Mouse (Mus musculus) MEL (cell line): ENCODE data around the gene Pde6b. TPM values are rescaled to one million over a fixed set of nuclear protein-coding genes. Genes with fewer than 3 reads are reported as not detected.

ENCODE experiments used
- DNase-seq: peaks from one replicate; pipeline ENCODE4 v3.0.0; 2011; ENCODE audit warnings: low read depth, low spot score
- H3K27ac ChIP-seq: 2 replicates; pipeline ENCODE4 v1.5.1; 2012; ENCODE audit warnings: low read depth, mild to moderate bottlenecking, control low read depth, low read length, moderate library complexity; ENCODE audit not compliant: control insufficient read depth
- H3K27me3 ChIP-seq, 2 experiments: fragments of 150-350 bp in 1 of 2; sonication (generic) in 1 of 2; 2 replicates each; pipeline ENCODE4 v1.6.1; 2012; ENCODE audit warnings: low read length in 2 of 2, mild to moderate bottlenecking in 2 of 2, improper control_type of control experiment in 1 of 2, moderate library complexity in 1 of 2; ENCODE audit not compliant: insufficient read depth in 2 of 2, control insufficient read depth in 1 of 2
- H3K36me3 ChIP-seq, 2 experiments: 2 replicates each; pipeline ENCODE4 v1.6.1; 2012 to 2014; ENCODE audit warnings: low read length in 2 of 2, improper control_type of control experiment in 1 of 2, inconsistent platforms in 1 of 2, mild to moderate bottlenecking in 1 of 2; ENCODE audit not compliant: insufficient read depth in 2 of 2, control insufficient read depth in 1 of 2
- H3K4me1 ChIP-seq, 2 experiments: fragments of 150-350 bp in 1 of 2; sonication (generic) in 1 of 2; 2 replicates each; pipeline ENCODE4 v1.6.1; 2012; ENCODE audit warnings: low read length in 2 of 2, improper control_type of control experiment in 1 of 2, mild to moderate bottlenecking in 1 of 2; ENCODE audit not compliant: insufficient read depth in 2 of 2, control insufficient read depth in 1 of 2
- H3K4me3 ChIP-seq, 2 experiments: fragments of 150-350 bp in 1 of 2; sonication (generic) in 1 of 2; 2 replicates each; pipeline ENCODE4 v1.5.1; 2012; ENCODE audit warnings: low read depth in 2 of 2, low read length in 2 of 2, mild to moderate bottlenecking in 2 of 2, moderate library complexity in 2 of 2, control low read depth in 1 of 2, improper control_type of control experiment in 1 of 2; ENCODE audit not compliant: control insufficient read depth in 1 of 2, insufficient read depth in 1 of 2
- H3K79me2 ChIP-seq: 2 replicates; pipeline ENCODE4 v1.6.1; 2012; ENCODE audit warnings: mild to moderate bottlenecking, low read length, moderate library complexity; ENCODE audit not compliant: control insufficient read depth, poor library complexity, insufficient read depth
- H3K9ac ChIP-seq: 2 replicates; pipeline ENCODE4 v1.6.1; 2012; ENCODE audit warnings: low read depth, mild to moderate bottlenecking, control low read depth, low read length, moderate library complexity; ENCODE audit not compliant: control insufficient read depth, poor library complexity, severe bottlenecking
- H3K9me3 ChIP-seq: fragments of 150-350 bp; sonication (generic); replicated peaks from 2 replicates; pipeline ENCODE4 v1.6.1; 2012; ENCODE audit warnings: mild to moderate bottlenecking, low read length, improper control_type of control experiment, moderate library complexity; ENCODE audit not compliant: insufficient read depth
- CHD1 ChIP-seq: IDR thresholded peaks from 2 replicates; pipeline ENCODE4 v1.6.1; 2012; ENCODE audit warnings: low read depth, mild to moderate bottlenecking, inconsistent platforms, low read length, improper control_type of control experiment
- CTCF ChIP-seq, 3 experiments: IDR thresholded peaks in 2 of 3; conservative IDR thresholded peaks in 1 of 3; 2 replicates each; pipeline ENCODE4 v1.5.1; 2011 to 2012; ENCODE audit warnings: low read length in 3 of 3, low read depth in 2 of 3, mild to moderate bottlenecking in 2 of 3, improper control_type of control experiment in 1 of 3, inconsistent platforms in 1 of 3, mixed read lengths in 1 of 3, moderate library complexity in 1 of 3; ENCODE audit not compliant: control insufficient read depth in 1 of 3, insufficient read depth in 1 of 3, poor library complexity in 1 of 3, severe bottlenecking in 1 of 3
- E2F4 ChIP-seq: IDR thresholded peaks from 2 replicates; pipeline ENCODE4 v1.6.1; 2011; ENCODE audit warnings: low read depth, low read length, improper control_type of control experiment, borderline replicate concordance
- ELF1 ChIP-seq: IDR thresholded peaks from 2 replicates; pipeline ENCODE4 v1.6.1; 2014; ENCODE audit warnings: low read depth, mild to moderate bottlenecking, inconsistent platforms, low read length, improper control_type of control experiment, moderate library complexity
- EP300 ChIP-seq, 2 experiments: IDR thresholded peaks; 2 replicates each; pipeline ENCODE4 v1.6.1; 2011; ENCODE audit warnings: improper control_type of control experiment in 2 of 2, low read length in 2 of 2, low read depth in 1 of 2, mild to moderate bottlenecking in 1 of 2
- ETS1 ChIP-seq: IDR thresholded peaks from 2 replicates; pipeline ENCODE4 v1.6.1; 2012; ENCODE audit warnings: low read depth, mild to moderate bottlenecking, inconsistent platforms, low read length, improper control_type of control experiment, moderate library complexity
- HCFC1 ChIP-seq: IDR thresholded peaks from 2 replicates; pipeline ENCODE4 v1.6.1; 2012; ENCODE audit warnings: low read depth, mild to moderate bottlenecking, inconsistent platforms, low read length, improper control_type of control experiment, moderate library complexity
- JUND ChIP-seq: IDR thresholded peaks from 2 replicates; pipeline ENCODE4 v1.6.1; 2011; ENCODE audit warnings: low read depth, mild to moderate bottlenecking, improper control_type of control experiment, low read length
- KAT2A ChIP-seq: conservative IDR thresholded peaks from 2 replicates; pipeline ENCODE4 v1.6.1; 2012; ENCODE audit warnings: low read depth, low read length, improper control_type of control experiment, inconsistent platforms
- MAFK ChIP-seq: IDR thresholded peaks from 2 replicates; pipeline ENCODE4 v1.6.1; 2011; ENCODE audit warnings: low read depth, mild to moderate bottlenecking, low read length, improper control_type of control experiment, borderline replicate concordance
- MAZ ChIP-seq: IDR thresholded peaks from 2 replicates; pipeline ENCODE4 v1.6.1; 2012; ENCODE audit warnings: low read depth, mild to moderate bottlenecking, inconsistent platforms, low read length, improper control_type of control experiment
- MEF2A ChIP-seq: IDR thresholded peaks from 2 replicates; pipeline ENCODE4 v1.6.1; 2014; ENCODE audit warnings: low read depth, mild to moderate bottlenecking, inconsistent platforms, low read length, improper control_type of control experiment; ENCODE audit not compliant: poor library complexity, insufficient replicate concordance, severe bottlenecking; ENCODE audit errors: extremely low read depth
- POLR2A ChIP-seq, 2 experiments: IDR thresholded peaks; 2 replicates each; pipeline ENCODE4 v1.6.1; 2011 to 2012; ENCODE audit warnings: low read length in 2 of 2, mild to moderate bottlenecking in 2 of 2, control low read depth in 1 of 2, improper control_type of control experiment in 1 of 2, low read depth in 1 of 2, moderate library complexity in 1 of 2; ENCODE audit not compliant: control insufficient read depth in 1 of 2, insufficient read depth in 1 of 2, poor library complexity in 1 of 2
- POLR2AphosphoS2 ChIP-seq: IDR thresholded peaks from 2 replicates; pipeline ENCODE4 v1.6.1; 2011; ENCODE audit warnings: low read length, improper control_type of control experiment
- POLR2AphosphoS5 ChIP-seq: IDR thresholded peaks from 2 replicates; pipeline ENCODE4 v1.6.1; 2012; ENCODE audit warnings: low read depth, borderline replicate concordance, mild to moderate bottlenecking, inconsistent platforms, low read length, moderate library complexity, mixed read lengths
- RAD21 ChIP-seq: IDR thresholded peaks from 2 replicates; pipeline ENCODE4 v1.6.1; 2011; ENCODE audit warnings: mild to moderate bottlenecking, low read depth, low read length, improper control_type of control experiment
- SIN3A ChIP-seq: IDR thresholded peaks from 2 replicates; pipeline ENCODE4 v1.6.1; 2012; ENCODE audit warnings: low read length, improper control_type of control experiment, inconsistent platforms
- SMC3 ChIP-seq: IDR thresholded peaks from 2 replicates; pipeline ENCODE4 v1.6.1; 2011; ENCODE audit warnings: low read depth, low read length, improper control_type of control experiment
- TCF12 ChIP-seq: IDR thresholded peaks from 2 replicates; pipeline ENCODE4 v1.6.1; 2014; ENCODE audit warnings: low read depth, mild to moderate bottlenecking, inconsistent platforms, low read length, improper control_type of control experiment, moderate library complexity
- UBTF ChIP-seq: IDR thresholded peaks from 2 replicates; pipeline ENCODE4 v1.6.1; 2012; ENCODE audit warnings: low read depth, mild to moderate bottlenecking, inconsistent platforms, low read length, improper control_type of control experiment, moderate library complexity, borderline replicate concordance; ENCODE audit not compliant: insufficient read depth
- USF1 ChIP-seq: IDR thresholded peaks from 2 replicates; pipeline ENCODE4 v1.6.1; 2014; ENCODE audit warnings: low read depth, mild to moderate bottlenecking, inconsistent platforms, low read length, improper control_type of control experiment, moderate library complexity
- ZC3H11A ChIP-seq: IDR thresholded peaks from 2 replicates; pipeline ENCODE4 v1.6.1; 2012; ENCODE audit warnings: low read depth, mild to moderate bottlenecking, inconsistent platforms, low read length, improper control_type of control experiment
- ZKSCAN1 ChIP-seq: IDR thresholded peaks from 2 replicates; pipeline ENCODE4 v1.6.1; 2012; ENCODE audit warnings: low read depth, mild to moderate bottlenecking, inconsistent platforms, low read length, improper control_type of control experiment, moderate library complexity
- ZMIZ1 ChIP-seq: IDR thresholded peaks from 2 replicates; pipeline ENCODE4 v1.6.1; 2012; ENCODE audit warnings: low read depth, mild to moderate bottlenecking, inconsistent platforms, low read length, improper control_type of control experiment, moderate library complexity
- ZNF384 ChIP-seq: IDR thresholded peaks from 2 replicates; pipeline ENCODE4 v1.6.1; 2012; ENCODE audit warnings: low read depth, mild to moderate bottlenecking, inconsistent platforms, low read length, improper control_type of control experiment
- polyA plus RNA-seq, 2 experiments: library from polyadenylated mRNA; stranded (reverse) in 1 of 2; unstranded in 1 of 2; fragments of >175 nt in 1 of 2; fragments of >200 nt in 1 of 2; gene quantifications; 2 replicates each; pipeline versions ENCODE4 v1.2.1 to v1.2.4; 2012; ENCODE audit warnings: low replicate concordance in 2 of 2, low read depth in 1 of 2; ENCODE audit not compliant: insufficient read length in 2 of 2, insufficient read depth in 1 of 2, missing spikeins in 1 of 2
- total RNA-seq: library from RNA; depleted of rRNA; stranded (reverse); fragments of 300-350 nt; gene quantifications from 2 replicates; pipeline ENCODE4 v1.2.3, GENCODE M21; 2012

The Pde6b gene
- total and polyA plus RNA-seq, 3 experiments: 0.07 to 0.12 TPM; not detected in 1

- peaks cover 4 to 20% of the 10 kb centered on the region in 2 experiments; a peak in 3 of 4 replicates for H3K4me1 ChIP-seq
- no peak overlapping the region for H3K27ac ChIP-seq
Measured at GRCm38 (mm10) chr5:108406977-108407376, 18.8 kb downstream of the Pde6b start.

GRCm38 (mm10) chr5:108414711-108415110 is 26.5 kb downstream of the Pde6b start:
- Histone ChIP-seq H3K79me2 (no peaks in the 10 kb centered on the region), H3K27ac (no peak overlapping the region), H3K4me3 (no peak overlapping the region)

More at GRCm38 (mm10) chr5:108406977-108407376, 18.8 kb downstream of the Pde6b start:
- Histone ChIP-seq H3K9me3 (no peaks in the 10 kb centered on the region), H3K36me3 (peaks cover 0 to 11% of the 10 kb centered on the region in 2 experiments; a peak in 2 of 4 replicates), H3K79me2 (no peaks in the 10 kb centered on the region), H3K9ac (no peak overlapping the region), H3K4me3 (no peak overlapping the region), H3K27me3 (no peaks in the 10 kb centered on the region)
- no peak for TF ChIP-seq POLR2A (IDR thresholded peaks at IDR 0.05; ENCODE audit: control insufficient read depth in 1 of 2, insufficient read depth in 1 of 2, low read depth in 1 of 2, low read length in 2 of 2, poor library complexity in 1 of 2)
- TF ChIP-seq ZKSCAN1: no peak
- no peak for TF ChIP-seq POLR2AphosphoS2
- TF ChIP-seq TCF12: no peak
- TF ChIP-seq MAFK: no peak
- TF ChIP-seq SMC3: no peak
- TF ChIP-seq E2F4: no peak
- no peak for TF ChIP-seq RAD21
- TF ChIP-seq MEF2A: no peak
- TF ChIP-seq SIN3A: no peak
- TF ChIP-seq ZMIZ1: no peak
- no peak for TF ChIP-seq USF1
- no peak for TF ChIP-seq EP300 (IDR thresholded peaks at IDR 0.05; ENCODE audit: low read depth in 1 of 2, low read length in 2 of 2)
- no peak for TF ChIP-seq ZC3H11A
- TF ChIP-seq JUND: no peak
- no peak for TF ChIP-seq ETS1
- no peak for TF ChIP-seq KAT2A
- no peak for TF ChIP-seq POLR2AphosphoS5
- no peak for TF ChIP-seq UBTF
- no peak for TF ChIP-seq CTCF (IDR thresholded peaks at IDR 0.05 in 2 of 3, conservative IDR thresholded peaks at IDR 0.05 in 1 of 3; ENCODE audit: control insufficient read depth in 1 of 3, insufficient read depth in 1 of 3, low read depth in 2 of 3, low read length in 3 of 3, poor library complexity in 1 of 3, severe bottlenecking in 1 of 3)
- no peak for DNase-seq

More at GRCm38 (mm10) chr5:108414711-108415110, 26.5 kb downstream of the Pde6b start:
- Histone ChIP-seq H3K36me3 (no peaks in the 10 kb centered on the region; a peak in 1 of 4 replicates), H3K27me3 (no peaks in the 10 kb centered on the region), H3K9ac (no peak overlapping the region), H3K4me1 (peaks cover 5 to 6% of the 10 kb centered on the region in 2 experiments; a peak in 3 of 4 replicates), H3K9me3 (no peaks in the 10 kb centered on the region)
- DNase-seq: peak; percentile 26
- no peak for TF ChIP-seq ZKSCAN1
- no peak for TF ChIP-seq MEF2A
- TF ChIP-seq JUND: no peak
- no peak for TF ChIP-seq ELF1
- no peak for TF ChIP-seq CHD1
- no peak for TF ChIP-seq EP300 (IDR thresholded peaks at IDR 0.05; ENCODE audit: low read depth in 1 of 2, low read length in 2 of 2)
- TF ChIP-seq MAZ: no peak
- no peak for TF ChIP-seq ZNF384
- no peak for TF ChIP-seq HCFC1
